Mouse (Mus musculus): ENCODE results near the gene Apc2.

Gene Apc2

DNA sequence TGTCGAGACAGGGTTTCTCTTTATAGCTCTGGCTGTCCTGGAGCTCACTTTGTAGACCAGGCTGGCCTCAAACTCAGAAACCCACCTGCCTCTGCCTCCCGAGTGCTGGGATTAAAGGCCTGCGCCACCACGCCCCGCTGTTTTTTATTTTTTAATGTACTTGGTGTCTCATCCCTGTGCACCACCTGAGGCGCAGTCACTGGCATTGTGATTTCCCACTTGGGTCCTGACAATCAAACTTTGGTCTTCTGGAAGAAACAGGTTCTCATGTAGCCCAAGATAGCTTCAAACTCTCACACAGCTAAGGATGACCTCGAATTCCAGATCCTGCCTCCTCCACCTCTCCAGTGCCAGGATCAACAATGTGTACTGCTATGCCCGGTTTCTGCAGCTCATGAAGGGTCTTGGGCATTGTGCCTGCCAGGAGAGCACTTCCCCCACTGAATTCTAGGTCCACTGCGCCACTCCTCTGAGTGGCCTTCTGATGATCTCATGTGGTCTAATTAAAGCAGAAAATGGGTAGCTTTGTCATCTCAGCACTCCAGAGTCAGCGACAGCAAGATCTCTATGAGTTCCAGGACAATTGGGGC, 32.9 kb upstream of the Apc2 start:
- no peak for DNase-seq (ENCODE audit: low spot score in 2 of 2)

- peak; percentile 98 to 100 for DNase-seq (ENCODE audit: low spot score in 2 of 2)
Measured at GRCm38 (mm10) chr10:80264341-80265148, 31.2 kb upstream of the Apc2 start.

DNA sequence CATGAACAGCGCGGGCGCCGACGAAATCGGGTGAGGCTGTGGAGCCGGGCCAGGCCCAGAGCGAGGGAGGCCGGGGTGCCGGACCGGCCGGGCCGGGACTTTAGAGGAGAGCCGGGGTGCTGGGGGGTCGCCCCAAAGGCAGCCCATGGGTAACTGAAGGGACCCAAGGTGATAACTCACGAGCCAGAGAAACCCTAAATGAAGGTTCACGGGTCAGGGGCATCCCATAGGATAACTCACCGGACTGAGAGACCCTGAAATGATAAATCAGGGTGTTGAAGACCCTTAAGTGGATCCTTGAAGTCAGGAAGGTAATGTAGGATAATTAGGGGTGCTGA, 30.7 kb upstream of the Apc2 start:
- DNase-seq (ENCODE audit: low spot score in 2 of 2): no peak

DNA sequence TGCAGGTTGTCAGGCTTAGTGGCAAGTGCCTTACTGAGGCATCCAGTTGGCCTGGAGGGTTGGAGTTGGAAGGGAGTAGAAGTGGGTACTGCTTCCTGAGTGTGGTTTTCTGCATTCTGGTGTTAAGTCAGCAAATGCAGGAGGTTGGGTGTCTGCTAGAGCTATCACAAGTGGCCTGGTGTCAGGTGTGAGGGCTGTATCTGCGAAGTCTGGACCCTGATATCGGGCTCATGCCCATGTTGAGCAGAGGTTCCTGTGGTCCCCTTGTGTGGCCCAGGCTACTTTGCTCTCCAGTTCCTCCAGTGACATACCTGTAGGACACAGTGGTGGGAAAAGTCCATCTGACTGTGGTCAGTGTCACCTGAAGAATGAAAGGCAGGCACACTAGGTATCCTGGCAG, 25.7 kb upstream of the Apc2 start:
- DNase-seq (ENCODE audit: low spot score in 2 of 2): no peak

DNA sequence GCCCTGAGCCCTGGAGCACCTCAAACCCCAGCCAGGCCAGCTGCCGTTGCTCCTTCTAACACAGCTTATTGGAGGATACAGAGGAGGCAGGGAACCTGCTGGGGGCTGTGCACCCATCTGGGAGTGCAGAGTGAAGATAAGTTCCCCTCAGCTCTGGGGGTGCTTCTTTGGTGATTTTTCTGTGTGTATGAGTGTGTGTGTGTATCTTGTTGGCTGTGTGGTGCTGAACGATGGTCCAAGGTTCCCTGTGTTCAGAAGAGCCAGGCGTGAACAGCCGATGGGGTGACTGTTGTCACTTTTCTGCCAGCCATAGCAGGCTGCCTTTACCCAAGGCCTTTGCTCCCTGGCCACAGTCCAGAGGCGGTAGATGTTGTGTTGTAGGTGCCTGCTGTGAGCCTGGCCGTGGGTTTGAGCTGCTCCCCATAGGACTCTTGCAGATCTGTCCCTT, 25.0 kb upstream of the Apc2 start:
- DNase-seq (ENCODE audit: low spot score in 2 of 2): no peak

- no peak for DNase-seq (ENCODE audit: low spot score in 2 of 2)
Measured at GRCm38 (mm10) chr10:80271186-80271843, 24.5 kb upstream of the Apc2 start.

- no peak for DNase-seq (ENCODE audit: low spot score in 2 of 2)
Measured at GRCm38 (mm10) chr10:80271870-80272585, 23.7 kb upstream of the Apc2 start.

DNA sequence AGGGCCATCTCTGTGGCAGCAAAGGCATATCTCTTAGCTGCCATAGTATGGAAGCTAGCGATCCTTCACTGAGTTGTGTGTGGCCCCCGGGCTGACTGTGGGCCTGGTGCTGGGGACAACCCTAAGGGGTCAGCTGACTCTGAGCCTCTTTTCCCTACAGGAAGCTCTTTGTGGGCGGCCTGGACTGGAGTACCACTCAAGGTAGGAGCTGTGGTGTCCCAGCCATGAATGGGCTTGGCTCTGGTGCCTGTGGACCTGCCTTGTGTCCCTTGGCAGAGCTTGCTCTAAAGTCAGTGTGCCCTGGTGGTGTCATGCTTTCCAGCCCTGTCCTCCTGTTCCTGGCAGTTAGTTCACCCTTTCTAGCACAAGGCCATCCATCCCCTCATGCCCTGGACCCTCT, 21.9 kb upstream of the Apc2 start:
- no peak for DNase-seq (ENCODE audit: low spot score in 2 of 2)

DNA sequence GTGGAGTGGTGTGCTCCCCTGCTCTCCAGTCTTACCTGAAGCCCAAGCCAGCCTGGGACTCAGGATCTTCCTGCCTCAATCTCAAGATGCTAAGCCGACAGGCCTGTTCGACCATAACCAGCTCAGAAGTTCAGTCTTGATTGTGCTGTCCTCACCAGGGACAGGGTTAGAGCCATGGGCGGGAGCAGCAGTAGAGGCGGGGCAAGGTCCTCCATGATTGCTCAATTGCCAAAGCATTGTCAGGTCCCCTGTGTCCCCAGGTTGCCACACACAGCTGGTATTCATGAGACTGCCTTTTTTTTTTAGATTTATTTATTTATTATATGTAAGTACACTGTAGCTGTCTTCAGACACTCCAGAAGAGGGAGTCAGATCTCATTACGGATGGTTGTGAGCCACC, 19.5 kb upstream of the Apc2 start:
- no peak for DNase-seq (ENCODE audit: low spot score in 2 of 2)

DNA sequence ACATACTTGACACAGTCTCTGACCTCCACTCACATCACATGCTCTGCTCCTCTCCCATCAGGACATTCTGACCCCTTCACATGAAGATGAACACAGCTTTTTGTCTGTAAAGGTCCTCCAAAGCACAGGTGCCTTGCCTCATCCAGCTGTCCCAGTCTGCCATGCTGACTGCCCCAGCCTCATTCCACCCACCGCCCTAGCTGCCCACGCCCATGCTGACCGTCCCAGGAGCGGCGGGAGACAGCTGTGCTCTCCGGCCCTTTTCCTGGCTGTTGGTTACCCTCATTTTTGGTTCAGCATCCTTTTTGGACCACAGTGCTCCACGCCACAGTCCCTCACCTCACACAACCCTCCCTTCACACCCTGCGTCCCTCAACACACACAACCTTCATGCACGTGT, 17.4 kb upstream of the Apc2 start:
- no peak for DNase-seq (ENCODE audit: low spot score in 2 of 2)

DNA sequence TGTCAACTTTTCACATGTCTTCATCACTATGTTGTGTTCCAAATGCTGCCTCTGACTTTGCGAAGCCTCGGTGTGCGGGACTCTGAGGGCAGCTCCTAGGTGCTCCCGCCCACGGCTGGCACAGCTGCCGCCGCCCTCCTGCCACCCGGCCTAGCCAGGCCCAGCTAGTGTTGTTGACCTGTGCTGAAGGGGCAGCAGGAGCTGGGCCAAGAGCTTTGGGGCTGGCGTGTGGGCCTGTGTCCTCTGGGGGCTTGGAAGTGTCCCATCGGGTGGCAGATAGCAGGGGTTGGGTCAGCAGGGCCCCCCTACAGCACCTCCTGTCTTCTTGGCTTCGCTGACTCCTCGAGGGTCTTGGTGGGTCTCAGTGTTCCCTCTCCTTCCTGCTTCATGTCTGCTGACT, 16.5 kb upstream of the Apc2 start:
- DNase-seq (ENCODE audit: low spot score in 2 of 2): no peak

DNA sequence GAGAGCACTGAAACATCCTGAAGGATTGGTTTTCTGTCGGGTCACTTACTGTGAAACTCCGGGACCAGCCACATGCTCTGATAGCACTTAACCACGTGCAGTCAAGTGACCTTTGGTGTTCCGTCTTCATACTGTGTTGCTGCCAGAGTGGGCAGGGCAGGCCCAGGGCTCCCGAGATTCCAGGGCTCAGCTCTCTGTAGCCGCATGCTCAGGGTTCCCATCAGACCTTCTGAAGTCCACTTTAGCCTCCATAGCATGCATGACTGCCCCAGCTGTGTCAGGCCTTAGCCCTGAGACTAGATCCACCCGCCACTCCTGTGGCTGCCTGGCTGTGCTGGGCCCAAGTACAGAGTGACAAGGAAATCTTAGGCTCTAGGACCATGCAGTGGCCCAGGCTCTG, 14.5 kb upstream of the Apc2 start:
- DNase-seq (ENCODE audit: low spot score in 2 of 2): no peak

DNA sequence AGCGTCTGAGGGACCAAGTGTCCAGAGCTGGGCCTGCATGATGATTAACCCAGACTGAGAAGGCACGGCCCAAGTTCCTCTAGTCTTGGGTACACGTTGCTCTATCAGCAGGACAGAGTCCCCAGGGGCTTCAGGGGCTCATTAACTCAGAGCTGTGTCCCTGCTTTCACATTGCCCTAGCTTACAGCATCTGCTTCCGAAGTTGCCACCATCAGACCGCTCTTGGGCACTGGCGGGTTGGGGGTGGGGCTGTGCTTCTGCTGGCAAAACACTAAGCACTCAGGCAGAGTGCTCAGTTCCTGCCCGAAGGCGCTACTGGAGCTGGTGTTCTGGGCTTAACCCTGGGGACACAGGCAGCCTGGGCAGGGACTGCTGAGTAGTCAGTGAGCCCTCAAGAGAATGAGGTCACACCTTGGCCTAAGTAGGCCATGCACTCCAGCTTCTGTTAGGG, 13.8 kb upstream of the Apc2 start:
- DNase-seq (ENCODE audit: low spot score in 2 of 2): no peak

DNA sequence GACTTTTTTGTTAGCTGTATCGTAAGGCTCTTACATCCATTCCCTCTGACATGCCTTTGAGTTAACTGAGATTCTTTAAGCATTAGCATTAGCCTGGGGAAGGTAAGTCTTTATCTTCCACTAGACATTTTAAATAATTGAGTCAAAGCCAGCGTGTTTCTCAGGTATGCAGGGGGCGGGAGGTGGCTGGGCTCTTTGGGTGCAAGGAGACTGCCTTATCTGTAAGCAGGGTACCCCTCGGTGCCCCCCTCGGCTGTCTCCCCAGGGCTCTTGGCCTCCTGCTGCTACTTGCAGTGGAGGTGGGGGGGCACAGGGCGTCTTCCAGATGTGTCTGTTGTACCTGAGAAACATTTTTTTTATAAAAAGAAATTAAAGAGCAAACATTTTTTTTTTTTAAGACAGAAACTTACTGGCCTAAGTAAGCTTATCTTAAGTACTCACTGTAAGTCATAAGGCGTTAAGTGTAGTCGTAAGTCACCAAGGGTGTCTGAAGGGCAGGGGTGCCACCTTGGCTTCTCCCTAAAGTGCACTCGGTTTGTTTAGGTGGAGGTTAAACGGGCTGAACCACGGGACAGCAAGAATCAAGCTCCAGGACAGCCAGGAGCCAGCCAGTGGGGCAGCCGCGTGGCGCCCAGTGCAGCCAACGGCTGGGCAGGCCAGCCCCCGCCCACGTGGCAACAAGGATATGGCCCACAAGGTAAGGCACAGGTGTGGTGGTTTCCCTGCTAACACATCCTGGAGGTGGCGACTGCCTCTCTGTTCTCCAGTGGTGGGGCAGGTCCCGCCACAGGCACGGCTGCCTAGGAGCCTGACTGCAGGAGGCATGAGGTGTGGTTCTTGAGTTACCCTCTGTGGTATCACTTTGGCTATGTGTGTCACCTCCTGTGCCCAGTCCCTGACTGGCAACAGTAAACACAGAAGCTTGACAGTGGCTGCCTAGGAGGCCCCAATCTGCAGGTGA, 13.0 kb upstream of the Apc2 start:
- no peak for DNase-seq (ENCODE audit: low spot score in 2 of 2)

GRCm38 (mm10) chr10:80285222-80286070, 10.3 kb upstream of the Apc2 start:
- no peak for DNase-seq (ENCODE audit: low spot score in 2 of 2)

DNA sequence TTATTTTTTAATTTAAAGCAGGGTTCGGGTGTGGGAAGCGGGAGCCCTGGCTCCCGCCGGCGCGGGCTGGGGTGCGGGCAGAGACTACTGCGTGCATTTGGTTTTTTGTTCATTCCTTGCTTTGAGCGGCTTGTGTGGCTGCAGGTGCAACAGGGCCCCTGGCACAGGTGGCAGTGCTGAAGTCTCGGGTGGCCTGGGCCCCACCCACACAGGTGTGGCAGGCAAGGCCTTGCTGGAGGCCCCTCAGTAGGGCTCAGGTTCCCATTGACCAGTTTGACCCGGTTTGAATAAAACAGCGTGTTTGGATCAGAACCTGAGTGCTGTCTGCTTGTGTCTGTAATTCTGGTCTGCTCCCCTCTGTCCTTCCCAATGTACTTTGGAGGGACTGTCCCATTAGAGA, 7.7 kb upstream of the Apc2 start:
- no peak for DNase-seq (ENCODE audit: low spot score in 2 of 2)

DNA sequence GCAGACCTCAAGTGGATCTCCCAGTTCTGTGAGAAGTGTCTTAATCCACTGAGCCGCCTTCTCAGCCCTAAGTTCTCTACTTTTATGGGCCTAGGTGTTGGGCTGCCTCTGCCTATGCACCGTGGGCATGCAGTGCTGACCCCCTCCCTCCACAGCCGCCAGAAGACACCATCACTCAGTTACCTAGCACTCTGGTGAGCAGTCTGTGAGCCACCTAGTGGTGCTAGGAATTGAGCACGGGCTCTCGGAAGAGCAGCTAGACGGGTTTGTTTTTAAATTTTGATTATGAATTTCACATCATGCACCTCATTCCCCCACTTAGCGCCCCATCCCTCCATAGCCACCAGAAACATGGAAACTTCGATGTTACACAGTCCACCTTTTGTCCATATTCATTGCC, 7.1 kb upstream of the Apc2 start:
- no peak for DNase-seq (ENCODE audit: low spot score in 2 of 2)

DNA sequence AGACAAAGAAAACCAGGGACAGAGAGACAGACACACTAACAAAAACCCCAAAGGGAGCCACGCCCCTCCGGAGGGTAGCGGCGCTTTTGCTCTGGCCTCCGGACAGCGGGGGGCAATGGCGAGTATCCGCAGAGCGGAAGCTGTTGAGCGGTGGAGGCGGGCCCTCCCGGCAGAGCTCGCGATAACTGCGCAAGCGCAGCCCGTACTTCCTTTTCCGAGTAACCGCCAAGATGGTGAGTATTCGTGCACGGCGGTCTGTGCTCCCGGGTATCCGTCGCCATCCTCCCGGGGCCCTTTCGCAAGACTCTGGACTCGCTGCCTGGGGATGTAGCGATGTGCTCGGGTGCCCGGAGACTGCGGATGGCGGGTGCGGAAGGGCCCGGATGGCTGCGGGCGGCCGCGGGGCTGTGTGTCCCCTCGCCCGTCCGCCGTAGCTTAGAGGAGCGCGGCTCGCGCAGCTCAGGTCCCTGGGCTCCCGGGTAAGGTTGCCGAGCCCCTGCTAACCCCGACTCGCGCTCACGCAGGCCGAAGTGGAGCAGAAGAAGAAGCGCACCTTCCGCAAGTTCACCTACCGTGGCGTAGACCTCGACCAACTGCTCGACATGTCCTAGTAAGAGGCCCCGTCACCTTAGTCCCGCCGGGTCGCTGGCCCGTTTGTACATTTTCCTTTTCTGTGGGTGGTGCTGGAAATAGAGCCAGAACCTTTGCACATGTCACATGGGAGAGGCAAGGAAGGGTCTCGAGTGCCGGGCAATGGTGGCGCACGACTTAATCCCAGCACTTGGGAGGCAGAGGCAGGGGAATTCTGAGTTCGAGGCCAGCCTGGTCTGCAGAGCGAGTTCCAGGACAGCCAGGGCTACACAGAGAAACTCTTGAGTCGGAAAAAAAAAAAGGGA, 3.3 kb upstream of the Apc2 start, which contains the start of gene Rps15:
Rps15 (plus strand) TSS at position 203 of the 896 bp plus-strand sequence.
- peak; percentile 89 to 93 for DNase-seq (ENCODE audit: low spot score in 2 of 2)

- DNase-seq (ENCODE audit: low spot score in 2 of 2): no peak
Measured at GRCm38 (mm10) chr10:80293325-80293724, 2.5 kb upstream of the Apc2 start.

Data from frontal cortex, postnatal 36 days (tissue).